Mouse (Mus musculus) c-Kit-positive CD71-negative TER-119-negative erythroid progenitor cells, embryonic 14.5 days (primary cell): ENCODE results near the gene Setdb1.
A peak's percentile ranks its signal among the peaks of the same experiment; 100 is the strongest.
"Not testable (repeated sequence)": the region's sequence is repeated elsewhere in the genome, so short reads cannot be mapped to it uniquely, and the experiment has no call there.

ENCODE experiments used
- DNase-seq: peaks from one replicate; pipeline ENCODE4 v3.0.0-alpha.2; 2013; ENCODE audit warnings: low read depth

Gene Setdb1

GRCm38 (mm10) chr3:95356701-95357449, at the start of gene Setdb1:
Gene Setdb1, minus strand, starts transcription at chr3:95357202.
- peak; percentile 93 for DNase-seq

GRCm38 (mm10) chr3:95402741-95403140, 45.7 kb upstream of the Setdb1 start, which contains the start of gene 4930558C23Rik:
Gene 4930558C23Rik, minus strand, starts transcription at chr3:95402841.
- DNase-seq, result no peak

- peak; percentile 32 for DNase-seq
These were observed 37.4 kb upstream of the Setdb1 start for GRCm38 (mm10) chr3:95394385-95394784.

- DNase-seq, result no peak
These were observed 28.5 kb upstream of the Setdb1 start for GRCm38 (mm10) chr3:95385401-95386075.

GRCm38 (mm10) chr3:95373208-95373607, 16.2 kb upstream of the Setdb1 start:
- DNase-seq, result no peak

GRCm38 (mm10) chr3:95370101-95370500, 13.1 kb upstream of the Setdb1 start:
- DNase-seq, result no peak

GRCm38 (mm10) chr3:95360276-95360675, 3.3 kb upstream of the Setdb1 start:
- peak; percentile 18 for DNase-seq

GRCm38 (mm10) chr3:95357746-95358145, 744 bp upstream of the Setdb1 start:
- no peak for DNase-seq

- DNase-seq, result not testable (repeated sequence)
These were observed 974 bp downstream of the Setdb1 start for GRCm38 (mm10) chr3:95355911-95356544.

- peak; percentile 28 for DNase-seq
These were observed 7.5 kb downstream of the Setdb1 start for GRCm38 (mm10) chr3:95349491-95349890.

- DNase-seq, result not testable (repeated sequence)
These were observed 8.7 kb downstream of the Setdb1 start for GRCm38 (mm10) chr3:95348343-95348742.

- DNase-seq, result no peak
These were observed 10.5 kb downstream of the Setdb1 start for GRCm38 (mm10) chr3:95346454-95346853.

GRCm38 (mm10) chr3:95343356-95344000, 13.5 kb downstream of the Setdb1 start:
- DNase-seq, result not testable (repeated sequence)

- no peak for DNase-seq
These were observed 18.8 kb downstream of the Setdb1 start for GRCm38 (mm10) chr3:95338251-95338650.

GRCm38 (mm10) chr3:95337345-95337744, 19.7 kb downstream of the Setdb1 start:
- no peak for DNase-seq

- DNase-seq, result no peak
These were observed 25.5 kb downstream of the Setdb1 start for GRCm38 (mm10) chr3:95331528-95331927.

GRCm38 (mm10) chr3:95328803-95329404, 28.1 kb downstream of the Setdb1 start:
- no peak for DNase-seq

- DNase-seq, result no peak
These were observed 32.4 kb downstream of the Setdb1 start for GRCm38 (mm10) chr3:95324454-95325144.

- DNase-seq, result no peak
These were observed 33.6 kb downstream of the Setdb1 start for GRCm38 (mm10) chr3:95323429-95323828.

- no peak for DNase-seq
These were observed 37.0 kb downstream of the Setdb1 start for GRCm38 (mm10) chr3:95319701-95320625.
